Mouse (Mus musculus) liver, embryonic 14.5 days (tissue): Measurements from ENCODE around the gene Gm20431. TPM values are rescaled to one million over a fixed set of nuclear protein-coding genes. Genes with fewer than 3 reads are reported as not detected.

Experiments
- ATAC-seq: fragments of 200-750 bp; cut with Nextera tagmentation; 2 replicates; pipeline ENCODE4 v1.8.0; 2017; ENCODE audit warnings: moderate number of reproducible peaks, mild to moderate bottlenecking, moderate library complexity; ENCODE audit not compliant: insufficient read depth
- DNase-seq, 3 experiments: peaks; one replicate each; pipeline ENCODE4 v3.0.0-alpha.2; 2012 to 2013; ENCODE audit warnings: low read depth in 3 of 3, low spot score in 3 of 3
- H3K27ac ChIP-seq: fragments of 300-500 bp; sonication (generic); 2 replicates; pipeline ENCODE4 v1.5.1; 2014; ENCODE audit warnings: moderate library complexity, mild to moderate bottlenecking, control low read depth, inconsistent platforms
- H3K27me3 ChIP-seq: fragments of 300-500 bp; sonication (generic); 2 replicates; pipeline ENCODE4 v1.6.1; 2014; ENCODE audit warnings: mild to moderate bottlenecking, low read length, moderate library complexity; ENCODE audit not compliant: control insufficient read depth, insufficient read depth
- H3K36me3 ChIP-seq: fragments of 300-500 bp; sonication (generic); replicated peaks from 2 replicates; pipeline ENCODE4 v1.6.1; 2014; ENCODE audit warnings: low read depth; ENCODE audit not compliant: control insufficient read depth, insufficient read depth
- H3K4me1 ChIP-seq, 2 experiments: fragments of 200-500 bp in 1 of 2; fragments of 300-500 bp in 1 of 2; sonication (generic) in 1 of 2; replicated peaks; 2 replicates each; pipeline ENCODE4 v1.6.1; 2012 to 2014; ENCODE audit warnings: antibody characterized with exemption in 1 of 2, inconsistent platforms in 1 of 2, low read length in 1 of 2; ENCODE audit not compliant: control insufficient read depth in 2 of 2, insufficient read depth in 2 of 2
- H3K4me2 ChIP-seq: fragments of 300-500 bp; sonication (generic); 2 replicates; pipeline ENCODE4 v1.6.1; 2014; ENCODE audit warnings: low read depth, mild to moderate bottlenecking, control low read depth, moderate library complexity
- H3K4me3 ChIP-seq, 2 experiments: fragments of 200-500 bp in 1 of 2; fragments of 300-500 bp in 1 of 2; sonication (generic) in 1 of 2; 2 replicates each; pipeline ENCODE4 v1.5.1; 2012 to 2014; ENCODE audit warnings: low read depth in 2 of 2, low read length in 2 of 2, mild to moderate bottlenecking in 2 of 2, control low read depth in 1 of 2, inconsistent platforms in 1 of 2, moderate library complexity in 1 of 2; ENCODE audit not compliant: insufficient read depth in 1 of 2
- H3K9ac ChIP-seq: fragments of 300-500 bp; sonication (generic); replicated peaks from 2 replicates; pipeline ENCODE4 v1.6.1; 2014; ENCODE audit warnings: mild to moderate bottlenecking, control low read depth, moderate library complexity
- H3K9me3 ChIP-seq: fragments of 300-500 bp; sonication (generic); 2 replicates; pipeline ENCODE4 v1.6.1; 2016; ENCODE audit warnings: low read length, mixed read lengths; ENCODE audit not compliant: control insufficient read depth
- CTCF ChIP-seq: IDR thresholded peaks from 2 replicates; pipeline ENCODE4 v1.5.1; 2016; ENCODE audit warnings: antibody characterized with exemption, low read depth, control low read depth
- EP300 ChIP-seq: IDR thresholded peaks from 2 replicates; pipeline ENCODE4 v1.6.1; 2016; ENCODE audit warnings: antibody characterized with exemption, low read depth
- WGBS: fragments of 180-500 bp; shearing (Covaris S2); extraction: QIAGEN DNeasy Blood & Tissue Kit; methylation state at CpG from one replicate; pipeline ENCODE4 v1.1.7; 2014; ENCODE audit not compliant: insufficient replicate concordance; 5-methylcytosine and 5-hydroxymethylcytosine counted together
- polyA plus RNA-seq, 2 experiments: library from polyadenylated mRNA; depleted of rRNA in 1 of 2; stranded (reverse) in 1 of 2; unstranded in 1 of 2; fragments of >200 nt; fragmentation: Nextera tagmentation in 1 of 2; extraction: Ambion mirVana in 1 of 2; gene quantifications; 2 replicates each; pipeline versions ENCODE4 v1.2.1 to v1.2.3; 2012 to 2014

Gm20431 gene
- polyA plus RNA-seq, 2 experiments = 0.96 TPM; not detected in 1

- DNase-seq = no peak
- Histone ChIP-seq H3K27me3 (no peaks in the 10 kb centered on the region), H3K9ac (no peak overlapping the region), H3K27ac (no peak overlapping the region), H3K9me3 (peaks cover 3% of the 10 kb centered on the region; the same call in 1 of the 2 replicates), H3K4me2 (no peak overlapping the region), H3K36me3 (peaks cover 80% of the 10 kb centered on the region), H3K4me3 (no peak overlapping the region), H3K4me1 (no peaks in the 10 kb centered on the region)
- peak; percentile 36 for ATAC-seq
- TF ChIP-seq EP300 (no peak), CTCF (peak; percentile 64)
- WGBS = 67% methylated on average over 10 of the region's 10 CpGs
Measured at GRCm38 (mm10) chr2:167611287-167611686, 50.0 kb downstream of the Gm20431 start.

DNA sequence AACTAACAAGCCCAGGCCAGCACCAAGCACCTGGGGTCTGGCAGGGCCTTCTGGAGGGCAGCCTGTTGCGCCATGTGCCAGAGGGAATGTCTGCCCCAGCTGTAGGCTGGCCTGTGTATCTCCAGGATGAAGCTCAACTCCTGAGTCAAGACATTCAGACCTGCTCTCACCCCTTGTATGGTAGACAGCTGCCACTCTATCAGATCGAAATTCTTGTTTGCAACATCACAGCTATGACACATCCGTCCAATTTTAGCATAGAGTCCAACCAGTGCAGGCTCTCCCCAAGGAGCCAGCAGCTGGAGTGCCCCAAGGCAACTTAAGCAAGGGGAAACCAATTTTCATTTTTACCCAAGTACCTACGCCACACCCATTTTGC is 54.6 kb downstream of the Gm20431 start:
- Histone ChIP-seq H3K27me3 (no peaks in the 10 kb centered on the region), H3K4me3 (no peak overlapping the region)

DNA sequence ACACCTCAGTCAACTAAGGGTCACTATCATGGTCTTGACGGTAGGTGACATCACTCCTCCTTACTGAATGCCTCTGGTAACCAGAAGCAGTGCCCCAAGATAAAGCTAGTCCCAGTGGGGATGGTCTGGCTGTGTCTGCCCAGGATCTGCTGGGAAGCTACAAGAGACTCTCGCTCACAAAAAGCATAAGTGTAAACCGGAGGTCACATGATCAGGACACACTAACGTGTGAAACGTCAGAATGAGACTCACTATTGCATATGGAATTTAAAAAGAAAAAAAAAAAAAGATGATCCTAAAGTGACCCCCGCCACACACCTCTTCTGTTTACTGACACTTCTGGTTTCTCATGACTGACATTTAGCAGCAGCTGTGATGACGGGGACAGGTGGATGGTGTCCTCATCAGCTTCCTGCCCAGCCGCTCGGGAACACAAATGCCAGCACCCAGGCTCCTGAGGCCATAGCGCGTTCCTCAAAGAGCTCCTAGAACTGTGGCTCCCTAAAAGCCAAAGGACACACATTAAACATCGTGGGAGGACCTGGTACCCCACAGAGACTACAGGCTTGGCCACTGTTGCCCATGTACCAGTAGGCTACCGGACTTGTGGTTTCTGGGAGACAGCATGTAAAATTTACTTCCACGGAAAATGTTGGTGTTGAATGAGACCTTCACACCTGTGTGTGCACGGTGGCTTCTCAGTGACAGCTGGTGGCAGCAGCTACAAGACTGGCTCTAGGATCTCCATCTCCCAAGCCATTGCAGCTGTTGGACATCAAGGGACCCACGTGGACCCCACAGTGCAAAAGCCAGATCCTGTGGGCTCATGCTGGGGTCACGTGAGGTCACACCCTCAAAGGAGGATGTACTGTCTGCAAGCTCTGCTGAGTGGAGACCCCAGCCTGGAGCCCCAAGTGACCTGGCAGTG is 55.2 kb downstream of the Gm20431 start:
- H3K27me3 ChIP-seq = no peaks in the 10 kb centered on the region
- TF ChIP-seq CTCF (no peak), EP300 (no peak)
- H3K27ac ChIP-seq = no peak overlapping the region
- H3K36me3 ChIP-seq = peaks cover 30% of the 10 kb centered on the region
- no peaks in the 10 kb centered on the region for H3K4me1 ChIP-seq
- no peak overlapping the region for H3K4me2 ChIP-seq
- ATAC-seq (no peak), DNase-seq (no peak)
- no peak overlapping the region for H3K4me3 ChIP-seq
- no peak overlapping the region for H3K9ac ChIP-seq
- no peaks in the 10 kb centered on the region for H3K9me3 ChIP-seq
- 74% methylated on average over 17 of the region's 17 CpGs for WGBS

More for the DNA sequence above, 54.6 kb downstream of the Gm20431 start:
- TF ChIP-seq CTCF (no peak), EP300 (no peak)
- Histone ChIP-seq H3K4me2 (no peak overlapping the region), H3K27ac (no peak overlapping the region), H3K4me1 (no peaks in the 10 kb centered on the region), H3K9me3 (no peaks in the 10 kb centered on the region), H3K36me3 (peaks cover 35% of the 10 kb centered on the region), H3K9ac (no peak overlapping the region)
- WGBS = 80% methylated on average over 4 of the region's 4 CpGs
- no peak for DNase-seq
- ATAC-seq = no peak

DNA sequence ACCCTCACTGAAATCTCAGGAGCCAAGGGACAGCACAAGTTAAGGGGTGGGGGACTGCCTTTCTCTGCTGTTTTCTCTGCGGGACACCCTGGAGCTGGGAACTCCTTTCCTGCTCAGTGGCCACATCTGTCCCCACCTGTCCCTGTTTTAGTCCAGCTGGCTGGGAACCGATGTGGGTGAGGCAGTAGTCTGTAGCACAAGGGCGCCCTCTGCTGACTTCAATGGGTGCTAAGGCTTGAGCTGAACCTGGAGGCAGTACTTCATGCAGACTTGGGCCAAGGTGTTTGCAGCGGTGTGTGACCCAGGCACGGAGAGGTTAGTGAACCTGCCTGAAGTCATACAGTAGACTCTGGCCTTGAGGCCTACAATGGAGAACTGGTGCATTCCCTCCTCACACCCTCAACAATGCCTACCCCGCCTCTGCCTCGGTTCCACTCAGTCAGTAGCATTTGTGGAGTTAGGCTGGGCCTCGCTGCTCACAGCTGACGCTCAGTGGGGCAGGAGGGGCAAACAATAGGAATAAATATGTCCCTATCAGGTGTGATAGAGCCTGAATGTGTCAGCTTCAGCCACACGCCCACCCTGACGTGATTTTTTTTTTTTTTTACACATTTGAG is 56.0 kb downstream of the Gm20431 start:
- TF ChIP-seq CTCF = peak; percentile 98
- no peak for TF ChIP-seq EP300
- DNase-seq (peak; percentile 62 to 71 (median 65)), ATAC-seq (peak; percentile 67)
- Histone ChIP-seq H3K4me1 (no peaks in the 10 kb centered on the region), H3K27ac (no peak overlapping the region), H3K4me2 (no peak overlapping the region), H3K9ac (no peak overlapping the region), H3K27me3 (no peaks in the 10 kb centered on the region), H3K36me3 (peaks cover 25% of the 10 kb centered on the region), H3K4me3 (no peak overlapping the region), H3K9me3 (no peaks in the 10 kb centered on the region)
- WGBS = 34% methylated on average over 11 of the region's 11 CpGs

GRCm38 (mm10) chr2:167602978-167603377 is 58.3 kb downstream of the Gm20431 start:
- Histone ChIP-seq H3K36me3 (peaks cover 12% of the 10 kb centered on the region), H3K9ac (no peak overlapping the region), H3K4me1 (no peaks in the 10 kb centered on the region), H3K27me3 (no peaks in the 10 kb centered on the region), H3K27ac (no peak overlapping the region), H3K9me3 (no peaks in the 10 kb centered on the region), H3K4me3 (no peak overlapping the region), H3K4me2 (no peak overlapping the region)
- peak; percentile 52 for TF ChIP-seq CTCF
- TF ChIP-seq EP300 = no peak
- ATAC-seq (no peak), DNase-seq (no peak)
- WGBS = 46% methylated on average over 5 of the region's 5 CpGs
